24 mouse cellular contexts compared by ENCODE assay signal in the genomic region with DNA sequence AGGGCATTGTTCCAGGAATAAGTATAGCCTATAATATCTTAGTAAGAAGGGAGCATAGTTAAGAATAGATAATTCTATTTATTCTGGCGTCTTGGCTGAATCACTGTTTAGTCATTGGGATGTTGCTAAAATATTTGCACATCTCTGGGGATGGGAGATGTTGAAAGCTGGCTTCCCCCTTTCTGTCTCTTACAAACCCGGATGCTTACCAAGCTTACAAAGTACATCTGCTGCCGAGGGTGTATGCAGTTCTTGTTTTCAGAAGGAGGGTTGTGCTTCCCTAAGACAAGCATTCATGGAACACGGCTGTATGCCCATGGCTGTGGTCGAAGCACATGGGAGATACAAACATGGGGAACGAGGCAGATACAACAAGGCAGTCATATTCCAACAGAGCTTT.
DNase-seq lines count a peak whose midpoint lies in the region; ATAC-seq lines count a peak whose summit lies in the region.
"Had no signal": no experiment of that assay in that cellular context is flagged by ENCODE, and none has a peak within 500 bp of the region (broad histone marks: within the 10 kb centered on the region; RNA-seq: fewer than 3 reads in every experiment).

No protein-coding gene starts in this region.

- H3K9ac ChIP-seq in midbrain, embryonic 12.5 days (replicated peaks) = no peak overlapping the region
- no peak overlapping the region for H3K9ac ChIP-seq in midbrain, embryonic 14.5 days (replicated peaks; ENCODE audit: low read length)
- H3K9ac ChIP-seq: embryonic facial prominence, embryonic 15.5 days; heart, embryonic 13.5 days; liver, postnatal 0 days; neural tube, embryonic 13.5 days had no signal

- intact Hi-C loops in heart, postnatal 10 days (cut with DNase I) = no loop called here
- intact Hi-C loops in heart, postnatal 36 days (cut with DNase I) = no loop called here

- no peaks in the 10 kb centered on the region for H3K36me3 ChIP-seq in midbrain, embryonic 12.5 days
- H3K36me3 ChIP-seq in midbrain, embryonic 14.5 days (ENCODE audit: control insufficient read depth, insufficient read depth, low read length) = no peaks in the 10 kb centered on the region
- H3K36me3 ChIP-seq: embryonic facial prominence, embryonic 15.5 days; G1E; heart, embryonic 13.5 days; limb, embryonic 10.5 days; neural tube, embryonic 13.5 days had no signal

- H3K4me2 ChIP-seq in midbrain, embryonic 12.5 days (replicated peaks) = no peak overlapping the region
- no peak overlapping the region for H3K4me2 ChIP-seq in midbrain, embryonic 14.5 days (ENCODE audit: low read length)
- H3K4me2 ChIP-seq: embryonic facial prominence, embryonic 15.5 days; heart, embryonic 13.5 days; neural tube, embryonic 13.5 days had no signal

- peaks cover 14% of the 10 kb centered on the region for H3K4me1 ChIP-seq in midbrain, embryonic 12.5 days
- 0 out of 2 replicates have a peak, but pooled peaks cover 5% of the 10 kb centered on the region for H3K4me1 ChIP-seq in midbrain, embryonic 14.5 days (ENCODE audit: control insufficient read depth, insufficient read depth, low read length)
- H3K4me1 ChIP-seq: embryonic facial prominence, embryonic 15.5 days; limb, embryonic 10.5 days; neural tube, embryonic 13.5 days had no signal

- no peaks in the 10 kb centered on the region for H3K9me3 ChIP-seq in midbrain, embryonic 12.5 days
- H3K9me3 ChIP-seq in midbrain, embryonic 14.5 days (ENCODE audit: control insufficient read depth, low read length) = no peaks in the 10 kb centered on the region
- H3K9me3 ChIP-seq: embryonic facial prominence, embryonic 15.5 days; heart, embryonic 13.5 days; limb, embryonic 10.5 days; neural tube, embryonic 13.5 days had no signal

- WGBS in midbrain, embryonic 12.5 days = 82% methylated on average over 6 of the region's 6 CpGs
- WGBS in midbrain, embryonic 14.5 days = 79% methylated on average over 6 of the region's 6 CpGs

- peak overlapping the region; percentile 15; the same call in 1 of the 2 replicates for H3K27ac ChIP-seq in midbrain, embryonic 12.5 days (replicated peaks)
- H3K27ac ChIP-seq in midbrain, embryonic 14.5 days (replicated peaks; ENCODE audit: low read depth, low read length) = no peak overlapping the region
- H3K27ac ChIP-seq: embryonic facial prominence, embryonic 15.5 days; heart, embryonic 13.5 days; kidney, postnatal 0 days; layer of hippocampus, adult 2 months; limb, embryonic 10.5 days; neural tube, embryonic 13.5 days; stomach, postnatal 0 days had no signal

- no peak overlapping the region for H3K4me3 ChIP-seq in midbrain, embryonic 12.5 days
- no peak overlapping the region for H3K4me3 ChIP-seq in midbrain, embryonic 14.5 days (replicated peaks; ENCODE audit: low read depth, low read length)
- H3K4me3 ChIP-seq: embryonic facial prominence, embryonic 15.5 days; heart, embryonic 13.5 days; layer of hippocampus, adult 2 months; limb, embryonic 10.5 days; neural tube, embryonic 13.5 days had no signal

- no peaks in the 10 kb centered on the region; the same call in none of the 2 replicates for H3K27me3 ChIP-seq in midbrain, embryonic 12.5 days
- H3K27me3 ChIP-seq in midbrain, embryonic 14.5 days (ENCODE audit: control insufficient read depth, insufficient read depth, low read length) = no peaks in the 10 kb centered on the region
- H3K27me3 ChIP-seq: embryonic facial prominence, embryonic 15.5 days; heart, embryonic 13.5 days had no signal

- peak; percentile 86 for ATAC-seq in frontal cortex, adult (ENCODE audit: low TSS enrichment)
- ATAC-seq in midbrain, embryonic 12.5 days (ENCODE audit: low FRiP score, low read depth) = no peak
- no peak for ATAC-seq in midbrain, embryonic 14.5 days (ENCODE audit: low FRiP score, low TSS enrichment)
- ATAC-seq in megakaryocyte, adult 5-6 weeks (ENCODE audit: poor library complexity, severe bottlenecking) = peak; percentile 76
- ATAC-seq: forebrain, embryonic 16.5 days; liver, postnatal 0 days had no signal

- DNase-seq in frontal cortex, postnatal 14 days (ENCODE audit: low spot score in 2 of 2) = no peak
- DNase-seq in heart, postnatal 10 days = peak; percentile 47 to 48
- no peak for DNase-seq in heart, postnatal 36 days
- no peak for DNase-seq in midbrain, embryonic 14.5 days
- no peak for DNase-seq in spleen, postnatal 4 days (ENCODE audit: low spot score in 2 of 2)
- DNase-seq: adrenal gland, postnatal 25 days; cerebellum, adult 18-20 months; cerebellum, postnatal 25 days; kidney, adult 11 months; liver, postnatal 0 days; lung, postnatal 14 days; right cerebral cortex, postnatal 14 days had no signal

Comparison
In these comparisons a context has a peak if more than half of its experiments do, and no peak if none do; other contexts are left out.
1. DNase-seq: peak in heart, postnatal 10 days (2 of 2); none in frontal cortex, postnatal 14 days (0 of 2), heart, postnatal 36 days (0 of 2), midbrain, embryonic 14.5 days (single experiment) and spleen, postnatal 4 days (0 of 2).
2. ATAC-seq: peak in frontal cortex, adult (single experiment) and megakaryocyte, adult 5-6 weeks (single experiment); none in midbrain, embryonic 12.5 days (single experiment) and midbrain, embryonic 14.5 days (single experiment).